Mouse (Mus musculus) lung, embryonic 16.5 days (tissue): Measurements from ENCODE around the gene Tcte1. TPM values are rescaled to one million over a fixed set of nuclear protein-coding genes. Genes with fewer than 3 reads are reported as not detected.

ENCODE experiments used
- ATAC-seq: fragments of 200-750 bp; cut with Nextera tagmentation; 2 replicates; pipeline ENCODE4 v1.8.0; 2017; ENCODE audit warnings: low read depth, mild to moderate bottlenecking, moderate library complexity
- H3K27ac ChIP-seq: fragments of 300-500 bp; sonication (generic); 2 replicates; pipeline ENCODE4 v1.5.1; 2014; ENCODE audit warnings: mild to moderate bottlenecking, control low read depth, low read length
- H3K27me3 ChIP-seq: fragments of 300-500 bp; sonication (generic); 2 replicates; pipeline ENCODE4 v1.6.1; 2014; ENCODE audit warnings: low read depth, low read length, mixed read lengths; ENCODE audit not compliant: control insufficient read depth, insufficient read depth
- H3K36me3 ChIP-seq: fragments of 300-500 bp; sonication (generic); 2 replicates; pipeline ENCODE4 v1.6.1; 2014; ENCODE audit warnings: low read length; ENCODE audit not compliant: control insufficient read depth, insufficient read depth
- H3K4me1 ChIP-seq: fragments of 300-500 bp; sonication (generic); replicated peaks from 2 replicates; pipeline ENCODE4 v1.6.1; 2014; ENCODE audit warnings: low read length, mixed read lengths; ENCODE audit not compliant: control insufficient read depth, insufficient read depth
- H3K4me2 ChIP-seq: fragments of 300-500 bp; sonication (generic); 2 replicates; pipeline ENCODE4 v1.6.1; 2014; ENCODE audit warnings: low read depth, low read length, control low read depth
- H3K4me3 ChIP-seq: fragments of 300-500 bp; sonication (generic); 2 replicates; pipeline ENCODE4 v1.5.1; 2014; ENCODE audit warnings: mild to moderate bottlenecking, low read length, control low read depth
- H3K9ac ChIP-seq: fragments of 300-500 bp; sonication (generic); 2 replicates; pipeline ENCODE4 v1.6.1; 2014; ENCODE audit warnings: low read length, control low read depth
- H3K9me3 ChIP-seq: fragments of 300-500 bp; sonication (generic); 2 replicates; pipeline ENCODE4 v1.6.1; 2016; ENCODE audit warnings: low read length; ENCODE audit not compliant: control insufficient read depth
- whole genome bisulfite sequencing: fragments of 180-500 bp; shearing (Covaris S2); extraction: QIAGEN DNeasy Blood & Tissue Kit; methylation state at CpG from one replicate; pipeline ENCODE4 v1.1.7; 2014; 5-methylcytosine and 5-hydroxymethylcytosine counted together
- polyA plus RNA-seq: library from polyadenylated mRNA; unstranded; fragments of >200 nt; fragmentation: Nextera tagmentation; extraction: Ambion mirVana; gene quantifications from 2 replicates; pipeline ENCODE4 v1.2.1, GENCODE M21; 2015

Gene Tcte1
- polyA plus RNA-seq, 1 experiment from 2014 or later, result 1.7 TPM

- Histone ChIP-seq H3K9me3 (no peaks in the 10 kb centered on the region), H3K4me2 (no peak overlapping the region), H3K4me3 (no peak overlapping the region), H3K36me3 (no peaks in the 10 kb centered on the region; the same call in 1 of the 2 replicates), H3K4me1 (peaks cover 6% of the 10 kb centered on the region), H3K9ac (no peak overlapping the region), H3K27ac (no peak overlapping the region), H3K27me3 (no peaks in the 10 kb centered on the region)
- no peak for ATAC-seq
- WGBS, result 64% methylated on average over 6 of the region's 6 CpGs
These were observed 17.2 kb upstream of the Tcte1 start for GRCm38 (mm10) chr17:45505941-45506465.

- Histone ChIP-seq H3K27ac (peak within 1 kb of the TSS; percentile 81), H3K4me2 (peak within 1 kb of the TSS; percentile 58), H3K4me3 (peak within 1 kb of the TSS; percentile 90), H3K9ac (peak within 1 kb of the TSS; percentile 88), H3K9me3 (no peaks in the 10 kb centered on the region), H3K27me3 (no peaks in the 10 kb centered on the region), H3K4me1 (peaks cover 6% of the 10 kb centered on the region), H3K36me3 (no peaks in the 10 kb centered on the region; the same call in 1 of the 2 replicates)
- ATAC-seq, result peak; percentile 95
- under 1% methylated on average over 42 of the region's 42 CpGs for WGBS
These were observed 16.5 kb upstream of the Tcte1 start, which contains the start of gene Aars2 for GRCm38 (mm10) chr17:45506700-45507189. Gene Aars2, plus strand, starts transcription at chr17:45506841.

- no peak overlapping the region for H3K4me3 ChIP-seq
- no peaks in the 10 kb centered on the region for H3K9me3 ChIP-seq
- no peak overlapping the region for H3K9ac ChIP-seq
- no peak overlapping the region for H3K27ac ChIP-seq
- H3K4me1 ChIP-seq, result peaks cover 6% of the 10 kb centered on the region
- no peak for ATAC-seq
- no peak overlapping the region for H3K4me2 ChIP-seq
- H3K36me3 ChIP-seq, result no peaks in the 10 kb centered on the region; the same call in 1 of the 2 replicates
- no peaks in the 10 kb centered on the region for H3K27me3 ChIP-seq
- WGBS, result 81% methylated on average over 4 of the region's 4 CpGs
These were observed 12.4 kb upstream of the Tcte1 start for GRCm38 (mm10) chr17:45510871-45511270.

GRCm38 (mm10) chr17:45511757-45512156 lies 11.5 kb upstream of the Tcte1 start:
- no peaks in the 10 kb centered on the region for H3K9me3 ChIP-seq
- no peaks in the 10 kb centered on the region for H3K27me3 ChIP-seq
- no peak for ATAC-seq
- no peaks in the 10 kb centered on the region; the same call in 1 of the 2 replicates for H3K36me3 ChIP-seq
- no peak overlapping the region for H3K4me3 ChIP-seq
- H3K9ac ChIP-seq, result no peak overlapping the region
- WGBS, result 84% methylated on average over 4 of the region's 4 CpGs
- H3K4me2 ChIP-seq, result no peak overlapping the region
- H3K4me1 ChIP-seq, result peaks cover 4% of the 10 kb centered on the region
- H3K27ac ChIP-seq, result no peak overlapping the region

GRCm38 (mm10) chr17:45515204-45515726 lies 8.0 kb upstream of the Tcte1 start:
- 43% methylated on average over 15 of the region's 15 CpGs for WGBS
- H3K27me3 ChIP-seq, result no peaks in the 10 kb centered on the region
- H3K9ac ChIP-seq, result no peak overlapping the region
- H3K9me3 ChIP-seq, result no peaks in the 10 kb centered on the region
- no peaks in the 10 kb centered on the region for H3K36me3 ChIP-seq
- no peak overlapping the region for H3K27ac ChIP-seq
- H3K4me2 ChIP-seq, result no peak overlapping the region
- ATAC-seq, result no peak
- no peaks in the 10 kb centered on the region for H3K4me1 ChIP-seq
- no peak overlapping the region for H3K4me3 ChIP-seq

GRCm38 (mm10) chr17:45515806-45516205 lies 7.4 kb upstream of the Tcte1 start:
- Histone ChIP-seq H3K4me3 (no peak overlapping the region), H3K9ac (no peak overlapping the region), H3K36me3 (no peaks in the 10 kb centered on the region), H3K9me3 (no peaks in the 10 kb centered on the region), H3K27me3 (no peaks in the 10 kb centered on the region), H3K4me1 (no peaks in the 10 kb centered on the region), H3K4me2 (no peak overlapping the region), H3K27ac (no peak overlapping the region)
- WGBS, result 78% methylated on average over 10 of the region's 10 CpGs
- ATAC-seq, result no peak

- Histone ChIP-seq H3K27me3 (no peaks in the 10 kb centered on the region), H3K4me3 (no peak overlapping the region), H3K4me1 (no peaks in the 10 kb centered on the region), H3K27ac (no peak overlapping the region), H3K4me2 (no peak overlapping the region), H3K9ac (no peak overlapping the region), H3K9me3 (no peaks in the 10 kb centered on the region), H3K36me3 (no peaks in the 10 kb centered on the region)
- 0 out of 2 replicates have a peak, but pooled peaks have one; percentile 8 for ATAC-seq
- WGBS, result 47% methylated on average over 8 of the region's 8 CpGs
These were observed 6.7 kb upstream of the Tcte1 start for GRCm38 (mm10) chr17:45516488-45516887.

GRCm38 (mm10) chr17:45517135-45517534 lies 6.1 kb upstream of the Tcte1 start:
- H3K4me1 ChIP-seq, result no peaks in the 10 kb centered on the region
- WGBS, result 94% methylated on average over 21 of the region's 21 CpGs
- no peak overlapping the region for H3K9ac ChIP-seq
- H3K27ac ChIP-seq, result no peak overlapping the region
- H3K9me3 ChIP-seq, result no peaks in the 10 kb centered on the region
- ATAC-seq, result no peak
- no peaks in the 10 kb centered on the region for H3K36me3 ChIP-seq
- no peak overlapping the region for H3K4me3 ChIP-seq
- H3K4me2 ChIP-seq, result no peak overlapping the region
- no peaks in the 10 kb centered on the region for H3K27me3 ChIP-seq

GRCm38 (mm10) chr17:45517549-45518215 lies 5.6 kb upstream of the Tcte1 start:
- Histone ChIP-seq H3K9me3 (no peaks in the 10 kb centered on the region), H3K27ac (no peak overlapping the region), H3K9ac (no peak overlapping the region), H3K27me3 (no peaks in the 10 kb centered on the region), H3K4me3 (no peak overlapping the region), H3K36me3 (no peaks in the 10 kb centered on the region), H3K4me2 (no peak overlapping the region), H3K4me1 (0 out of 2 replicates have a peak, but pooled peaks cover 3% of the 10 kb centered on the region)
- no peak for ATAC-seq
- 86% methylated on average over 28 of the region's 28 CpGs for WGBS
